16 mouse cellular contexts compared by ENCODE assay signal in the genomic region with DNA sequence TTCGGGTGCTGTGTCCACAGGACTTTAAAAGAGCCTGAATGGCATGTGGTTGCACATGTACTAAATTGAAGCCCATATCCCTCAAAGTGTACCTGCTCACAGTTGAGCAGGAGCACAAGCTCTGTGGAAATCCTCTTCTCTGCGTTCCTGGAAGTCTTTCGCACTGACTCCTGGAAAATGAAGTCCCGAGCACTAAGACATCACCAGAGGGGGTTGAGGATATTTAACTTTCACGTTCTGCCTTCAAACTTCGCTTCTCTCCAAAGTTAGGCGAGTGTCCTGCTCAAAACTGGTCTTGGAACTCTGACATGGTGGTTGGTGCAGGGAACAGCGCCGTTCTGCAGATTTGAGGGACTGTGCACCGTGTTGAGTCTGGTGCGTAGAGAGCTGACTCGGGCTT. TPM values are rescaled to one million over a fixed set of nuclear protein-coding genes. Genes with fewer than 3 reads are reported as not detected.
DNase-seq lines count a peak whose midpoint lies in the region; ATAC-seq and TF ChIP-seq lines count a peak whose summit lies in the region.
"Had no signal": no experiment of that assay in that cellular context is flagged by ENCODE, and none has a peak within 500 bp of the region (broad histone marks: within the 10 kb centered on the region; RNA-seq: fewer than 3 reads in every experiment).

No protein-coding gene starts in this region.

- H3K9me3 ChIP-seq in lung, postnatal 0 days (ENCODE audit: low read length): no peaks in the 10 kb centered on the region
- no peaks in the 10 kb centered on the region for H3K9me3 ChIP-seq in intestine, postnatal 0 days (ENCODE audit: control insufficient read depth)
- H3K9me3 ChIP-seq: embryonic facial prominence, embryonic 15.5 days; forebrain, embryonic 12.5 days; limb, embryonic 10.5 days; liver, embryonic 13.5 days; midbrain, embryonic 15.5 days had no signal

- H3K9ac ChIP-seq in lung, postnatal 0 days (replicated peaks; ENCODE audit: low read depth): no peak overlapping the region
- H3K9ac ChIP-seq in intestine, postnatal 0 days (ENCODE audit: low read depth, low read length): no peak overlapping the region
- H3K9ac ChIP-seq: embryonic facial prominence, embryonic 15.5 days; forebrain, embryonic 12.5 days; liver, embryonic 13.5 days; midbrain, embryonic 15.5 days had no signal

- H3K4me1 ChIP-seq in lung, postnatal 0 days (ENCODE audit: insufficient read depth, low read depth, low read length): peaks cover 3% of the 10 kb centered on the region; the same call in 1 of the 2 replicates
- H3K4me1 ChIP-seq in intestine, postnatal 0 days (replicated peaks; ENCODE audit: control insufficient read depth, insufficient read depth, low read length): peaks cover 4% of the 10 kb centered on the region; the same call in 1 of the 2 replicates

- intact Hi-C loops in heart, postnatal 10 days (cut with DNase I): no loop called here
- intact Hi-C loops in heart, postnatal 25 days (cut with DNase I): no loop called here

- no peaks in the 10 kb centered on the region for H3K27me3 ChIP-seq in lung, postnatal 0 days (replicated peaks; ENCODE audit: insufficient read depth, low read length)
- H3K27me3 ChIP-seq in intestine, postnatal 0 days (replicated peaks; ENCODE audit: control insufficient read depth, insufficient read depth, low read length): no peaks in the 10 kb centered on the region
- H3K27me3 ChIP-seq: embryonic facial prominence, embryonic 15.5 days; forebrain, embryonic 12.5 days; liver, embryonic 13.5 days; midbrain, embryonic 15.5 days had no signal

- TF ChIP-seq EP300 in lung, postnatal 0 days (IDR thresholded peaks at IDR 0.05): no peak

- no peak for TF ChIP-seq CTCF in lung, postnatal 0 days (IDR thresholded peaks at IDR 0.05)
- no peak for TF ChIP-seq CTCF in intestine, postnatal 0 days (IDR thresholded peaks at IDR 0.05; ENCODE audit: low read depth)

- H3K4me3 ChIP-seq in lung, postnatal 0 days (ENCODE audit: low read depth, low read length): no peak overlapping the region
- H3K4me3 ChIP-seq in intestine, postnatal 0 days (ENCODE audit: low read depth, low read length): no peak overlapping the region
- H3K4me3 ChIP-seq: embryonic facial prominence, embryonic 15.5 days; forebrain, embryonic 12.5 days; limb, embryonic 10.5 days; liver, embryonic 13.5 days; midbrain, embryonic 15.5 days had no signal

- DNase-seq in adrenal gland, adult 2 months: peak; percentile 32
- DNase-seq in adrenal gland, adult 8-10 months: no peak
- peak; percentile 13 to 36 for DNase-seq in heart, postnatal 10 days
- DNase-seq in heart, postnatal 25 days (ENCODE audit: low spot score): no peak
- DNase-seq in lung, adult 18-20 months: peak; percentile 17 to 19
- no peak for DNase-seq in lung, postnatal 0 days (ENCODE audit: low spot score)
- peak; percentile 7 for DNase-seq in lung, postnatal 25 days (ENCODE audit: low spot score)
- DNase-seq: cerebellum, adult 2 months; gastrocnemius, postnatal 10 days; liver, embryonic 13.5 days had no signal

- no peak for ATAC-seq in lung, postnatal 0 days
- no peak for ATAC-seq in intestine, postnatal 0 days
- ATAC-seq: hindbrain, embryonic 16.5 days; midbrain, embryonic 15.5 days had no signal

- no peaks in the 10 kb centered on the region for H3K36me3 ChIP-seq in lung, postnatal 0 days (ENCODE audit: insufficient read depth, low read length)
- H3K36me3 ChIP-seq in intestine, postnatal 0 days (ENCODE audit: control insufficient read depth, insufficient read depth): no peaks in the 10 kb centered on the region
- H3K36me3 ChIP-seq: embryonic facial prominence, embryonic 15.5 days; forebrain, embryonic 12.5 days; limb, embryonic 10.5 days; liver, embryonic 13.5 days; midbrain, embryonic 15.5 days had no signal

- H3K4me2 ChIP-seq in lung, postnatal 0 days (replicated peaks; ENCODE audit: low read depth, low read length): no peak overlapping the region
- no peak overlapping the region for H3K4me2 ChIP-seq in intestine, postnatal 0 days (replicated peaks; ENCODE audit: low read depth)
- H3K4me2 ChIP-seq: embryonic facial prominence, embryonic 15.5 days; forebrain, embryonic 12.5 days; liver, embryonic 13.5 days; midbrain, embryonic 15.5 days had no signal

- no peak overlapping the region for H3K27ac ChIP-seq in lung, postnatal 0 days (ENCODE audit: low read length)
- no peak overlapping the region for H3K27ac ChIP-seq in intestine, postnatal 0 days (ENCODE audit: low read depth, low read length)
- H3K27ac ChIP-seq: embryonic facial prominence, embryonic 15.5 days; forebrain, embryonic 12.5 days; limb, embryonic 10.5 days; liver, embryonic 13.5 days; midbrain, embryonic 15.5 days had no signal

- WGBS in lung, postnatal 0 days: 78% methylated on average over 12 of the region's 12 CpGs
- 81% methylated on average over 12 of the region's 12 CpGs for WGBS in intestine, postnatal 0 days

RNA-seq across cellular contexts. Expression of gene Gm28557, which starts 3.7 kb away (rescaled TPM):
- total RNA-seq in adrenal gland, adult 2 months (2021): 1 to 10 TPM; 6.2 to 7.2 TPM
- 0.67 and 0.73 TPM in 2 replicates for polyA plus RNA-seq in adrenal gland, adult 2 months (2012; rRNA removed)
- total RNA-seq in adrenal gland, adult 8-10 months (2022): 1 to 10 TPM; 5.1 to 8.4 (median 7.4) TPM
- 1 to 10 TPM in 1 of 2 experiments, under 1 TPM in 1; 0.96 to 1.8 TPM for total RNA-seq in heart, postnatal 10 days (2021)
- total RNA-seq in heart, postnatal 25 days (2021): 1 to 10 TPM; 2.0 to 3.3 TPM
- 2.5 and 2.7 TPM in 2 replicates for polyA plus RNA-seq in lung, postnatal 0 days (2015; fragmentation: Nextera tagmentation; extraction: Ambion mirVana)
- polyA plus RNA-seq in intestine, postnatal 0 days (2015; fragmentation: Nextera tagmentation; extraction: Ambion mirVana): 1.2 and 1.3 TPM in 2 replicates

RNA-seq across cellular contexts. Expression of gene Rslcan18, which starts 4.0 kb away (rescaled TPM):
- 1 to 10 TPM in 1 of 2 experiments, under 1 TPM in 1; 0.52 to 2.0 TPM for total RNA-seq in adrenal gland, adult 2 months (2021)
- 0.04 and 0.06 TPM in 2 replicates for polyA plus RNA-seq in adrenal gland, adult 2 months (2012; rRNA removed)
- 1 to 10 TPM in 2 of 4 experiments, under 1 TPM in 2; 0.62 to 2.5 (median 1.0) TPM for total RNA-seq in adrenal gland, adult 8-10 months (2022)
- total RNA-seq in heart, postnatal 10 days (2021): under 1 TPM; 0.19 to 0.27 TPM
- 1 to 10 TPM in 1 of 2 experiments, under 1 TPM in 1; 0.95 to 1.1 TPM for total RNA-seq in heart, postnatal 25 days (2021)
- polyA plus RNA-seq in lung, postnatal 0 days (2015; fragmentation: Nextera tagmentation; extraction: Ambion mirVana): 0.11 TPM in 1 of 2 replicates, not detected in the other
- polyA plus RNA-seq in intestine, postnatal 0 days (2015; fragmentation: Nextera tagmentation; extraction: Ambion mirVana): 0.12 and 0.18 TPM in 2 replicates
- polyA plus RNA-seq: midbrain, embryonic 15.5 days had no signal

RNA-seq across cellular contexts. Expression of gene Zfp759, which starts 9.4 kb away (rescaled TPM):
- total RNA-seq in adrenal gland, adult 2 months (2021): 1 to 10 TPM; 4.1 to 4.7 TPM
- 0.03 TPM in 1 of 2 replicates, not detected in the other for polyA plus RNA-seq in adrenal gland, adult 2 months (2012; rRNA removed)
- total RNA-seq in adrenal gland, adult 8-10 months (2022): 1 to 10 TPM; 3.9 to 7.1 (median 5.4) TPM
- total RNA-seq in heart, postnatal 10 days (2021): 1 to 10 TPM; 3.7 to 4.9 TPM
- total RNA-seq in heart, postnatal 25 days (2021): 1 to 10 TPM; 4.4 to 5.8 TPM
- 1.1 TPM in 2 replicates for polyA plus RNA-seq in lung, postnatal 0 days (2015; fragmentation: Nextera tagmentation; extraction: Ambion mirVana)
- polyA plus RNA-seq in intestine, postnatal 0 days (2015; fragmentation: Nextera tagmentation; extraction: Ambion mirVana): 0.57 and 0.60 TPM in 2 replicates

RNA-seq across cellular contexts. Expression of gene Zfp708, which starts 14.3 kb away (rescaled TPM):
- under 1 TPM; 0.29 to 0.79 TPM for total RNA-seq in adrenal gland, adult 2 months (2021)
- polyA plus RNA-seq in adrenal gland, adult 2 months (2012; rRNA removed): not detected in 2 replicates
- 1 to 10 TPM in 1 of 4 experiments, under 1 TPM in 2, not detected in 1; 0.73 to 2.2 (median 0.84) TPM for total RNA-seq in adrenal gland, adult 8-10 months (2022)
- total RNA-seq in heart, postnatal 10 days (2021): 1 to 10 TPM; 1.1 to 1.9 TPM
- total RNA-seq in heart, postnatal 25 days (2021): 1 to 10 TPM; 1.2 to 1.9 TPM
- polyA plus RNA-seq in lung, postnatal 0 days (2015; fragmentation: Nextera tagmentation; extraction: Ambion mirVana): 2.3 and 3.0 TPM in 2 replicates
- 1.3 and 1.6 TPM in 2 replicates for polyA plus RNA-seq in intestine, postnatal 0 days (2015; fragmentation: Nextera tagmentation; extraction: Ambion mirVana)

RNA-seq across cellular contexts. Expression of gene Zfp712, which starts 51.1 kb away (rescaled TPM):
- total RNA-seq in adrenal gland, adult 2 months (2021): 1 to 10 TPM; 2.0 to 2.2 TPM
- polyA plus RNA-seq in adrenal gland, adult 2 months (2012; rRNA removed): 0.02 and 0.04 TPM in 2 replicates
- total RNA-seq in adrenal gland, adult 8-10 months (2022): 1 to 10 TPM; 1.7 to 2.9 (median 2.2) TPM
- total RNA-seq in heart, postnatal 10 days (2021): 1 to 10 TPM; 1.4 to 2.2 TPM
- total RNA-seq in heart, postnatal 25 days (2021): 1 to 10 TPM; 1.2 to 1.5 TPM
- polyA plus RNA-seq in lung, postnatal 0 days (2015; fragmentation: Nextera tagmentation; extraction: Ambion mirVana): 2.3 and 2.7 TPM in 2 replicates
- polyA plus RNA-seq in intestine, postnatal 0 days (2015; fragmentation: Nextera tagmentation; extraction: Ambion mirVana): 0.85 and 1.3 TPM in 2 replicates

Comparison
In these comparisons a context has a peak if more than half of its experiments do, and no peak if none do; other contexts are left out.
1. DNase-seq: peak in adrenal gland, adult 2 months (single experiment), heart, postnatal 10 days (2 of 2), lung, adult 18-20 months (2 of 2) and lung, postnatal 25 days (single experiment); none in adrenal gland, adult 8-10 months (single experiment), heart, postnatal 25 days (single experiment) and lung, postnatal 0 days (single experiment).